Mouse (Mus musculus) cerebral cortex, adult 2 months (tissue): ENCODE data around the gene Gm17571.

Experiments
- WGBS: fragments of 180-500 bp; shearing (Covaris S2); methylation state at CpG from one replicate; pipeline ENCODE4 v1.1.7; 2018; 5-methylcytosine and 5-hydroxymethylcytosine counted together

Gene Gm17571

DNA sequence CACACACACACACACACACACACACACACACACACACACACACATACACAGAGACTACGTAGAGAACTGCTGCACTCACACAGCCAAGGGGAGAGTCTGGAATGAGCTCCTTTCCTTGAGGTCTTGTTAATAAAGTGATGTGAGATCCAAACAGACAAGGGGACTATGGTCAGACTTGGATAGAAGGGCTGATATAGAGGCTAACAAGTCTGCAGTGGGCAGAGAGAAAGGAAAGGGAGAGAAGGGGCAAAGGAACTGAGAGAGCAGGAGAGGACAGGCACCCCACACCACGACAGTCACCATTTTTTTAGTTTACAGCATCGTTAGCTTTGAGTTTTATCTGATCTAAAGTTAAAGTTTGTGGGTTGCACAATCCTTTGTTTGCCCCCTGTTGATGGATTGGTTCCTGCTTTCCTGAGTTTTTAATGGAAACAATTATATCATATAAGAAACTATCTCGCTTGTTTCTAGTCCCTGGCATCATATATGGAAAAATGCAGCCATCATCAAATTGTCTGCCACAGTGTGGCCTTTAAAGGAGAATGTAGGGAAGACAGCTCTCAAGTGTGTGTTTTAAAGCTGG is at the start of gene Gm17571:
Gene Gm17571 (minus strand): TSS at position 51 of the 583 bp plus-strand sequence.
- 85% methylated on average over 4 of the region's 4 CpGs for WGBS

DNA sequence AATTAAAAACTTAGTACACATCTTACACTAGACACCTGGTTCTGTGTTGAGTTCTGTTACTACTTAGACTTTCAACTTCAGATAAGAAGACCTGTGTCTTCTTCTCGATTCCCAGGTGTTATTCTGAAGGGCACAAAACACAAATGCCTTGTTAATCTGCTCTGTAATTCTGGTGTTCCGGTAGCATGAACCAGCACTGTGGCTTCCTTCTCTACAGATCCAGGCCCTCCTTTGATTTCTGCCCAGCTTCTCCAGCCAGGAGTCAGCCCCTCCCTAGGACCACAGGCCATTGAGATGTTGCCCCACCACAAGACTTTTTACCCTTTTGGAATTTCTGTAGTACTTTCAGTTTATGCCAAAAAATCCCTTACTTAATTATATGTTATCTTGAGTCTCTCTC is 47.2 kb upstream of the Gm17571 start:
- WGBS = 86% methylated on average over 2 of the region's 2 CpGs

DNA sequence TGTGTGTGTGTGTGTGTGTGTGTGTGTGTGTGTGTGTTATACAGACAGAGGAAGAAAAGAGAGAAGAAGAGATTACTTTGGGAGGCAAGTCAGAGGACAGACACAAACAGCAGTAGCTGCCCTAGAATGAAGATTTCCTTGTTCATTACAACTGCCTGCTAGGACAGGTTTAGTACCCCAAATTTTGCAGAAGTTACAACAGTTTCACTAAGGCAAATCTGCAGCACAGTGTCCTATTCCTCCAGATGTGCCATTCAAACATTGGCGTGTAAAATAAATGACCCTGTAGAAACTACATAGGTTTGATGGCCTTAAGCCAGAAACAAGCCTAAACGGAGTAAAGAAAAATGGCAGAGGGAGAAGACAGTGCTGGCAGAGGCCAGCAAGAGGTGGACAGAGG is 46.3 kb upstream of the Gm17571 start:
- WGBS = 72% methylated on average over 2 of the region's 2 CpGs

DNA sequence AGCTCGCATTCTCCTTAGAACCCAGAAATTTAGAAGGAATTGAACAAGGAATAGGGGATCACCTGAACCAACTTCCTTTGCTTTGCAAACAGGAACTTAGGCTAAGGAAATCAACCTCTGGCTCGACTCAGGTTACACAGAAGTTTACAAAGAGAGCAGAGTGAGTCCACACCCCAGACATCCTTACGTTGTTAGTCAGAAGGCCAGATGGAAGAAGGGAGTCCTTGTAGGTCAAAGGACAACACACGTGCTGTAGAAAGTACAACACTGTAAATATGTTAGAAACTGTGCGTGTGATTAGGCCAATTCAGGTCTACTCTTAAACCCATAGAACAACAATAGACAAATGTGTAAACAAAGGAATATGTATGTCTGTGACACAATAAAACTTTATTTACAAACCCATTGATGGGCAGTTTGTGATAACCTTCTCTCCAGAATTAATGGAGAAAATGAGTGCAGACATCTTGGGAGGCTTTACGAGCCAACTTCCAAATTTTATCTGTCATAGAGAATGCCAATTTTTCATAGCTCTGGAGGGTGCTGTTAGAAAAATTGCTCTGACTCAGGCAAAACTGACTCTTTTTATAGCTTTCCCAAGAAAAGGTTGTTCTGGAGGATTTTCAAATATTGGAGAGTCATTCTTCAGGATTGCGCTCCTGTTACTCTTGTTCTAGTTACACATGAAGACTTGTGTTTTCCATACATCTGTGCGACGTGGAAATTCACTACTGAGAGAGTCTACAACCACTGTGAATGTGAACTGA is 45.5 kb upstream of the Gm17571 start:
- 70% methylated on average over 9 of the region's 9 CpGs for WGBS

DNA sequence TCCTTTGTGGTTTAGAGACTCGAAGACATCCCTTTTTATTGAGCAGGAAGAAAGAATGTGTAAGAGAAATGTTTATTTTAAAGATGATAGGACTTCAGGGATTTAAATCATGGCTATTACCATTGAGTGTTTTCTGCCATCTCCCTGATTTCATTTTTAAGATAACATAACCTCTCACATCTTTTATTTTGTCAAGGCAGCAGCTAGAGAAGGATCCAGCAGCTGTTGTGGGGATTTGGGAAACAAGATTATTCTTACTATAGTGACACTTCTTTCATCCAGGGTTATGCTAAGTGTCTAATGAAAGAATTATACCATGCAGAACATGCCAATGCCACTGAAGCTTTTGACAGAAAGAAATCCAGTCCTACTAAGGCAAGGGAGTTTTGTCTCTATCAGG is 44.6 kb upstream of the Gm17571 start:
- WGBS = 72% methylated on average over 1 of the region's 1 CpGs

DNA sequence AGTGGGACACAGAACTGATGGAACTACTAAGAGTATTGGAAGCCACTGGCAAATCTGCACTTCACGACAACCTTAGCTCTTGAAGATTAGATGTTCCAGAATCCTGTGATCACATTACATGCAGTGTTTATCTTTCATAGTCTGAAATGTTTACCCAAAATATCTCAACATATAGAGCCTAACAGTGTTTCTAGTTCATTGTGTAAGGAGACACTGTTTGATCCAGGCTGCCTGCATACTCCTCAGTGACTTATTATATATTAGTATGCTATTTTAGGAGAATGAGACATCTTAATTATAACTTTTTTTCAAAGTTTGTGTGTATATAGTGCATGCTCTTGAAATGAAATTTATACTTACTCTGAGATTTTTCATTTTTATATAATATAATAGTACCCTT is 39.4 kb upstream of the Gm17571 start:
- 91% methylated on average over 1 of the region's 1 CpGs for WGBS

DNA sequence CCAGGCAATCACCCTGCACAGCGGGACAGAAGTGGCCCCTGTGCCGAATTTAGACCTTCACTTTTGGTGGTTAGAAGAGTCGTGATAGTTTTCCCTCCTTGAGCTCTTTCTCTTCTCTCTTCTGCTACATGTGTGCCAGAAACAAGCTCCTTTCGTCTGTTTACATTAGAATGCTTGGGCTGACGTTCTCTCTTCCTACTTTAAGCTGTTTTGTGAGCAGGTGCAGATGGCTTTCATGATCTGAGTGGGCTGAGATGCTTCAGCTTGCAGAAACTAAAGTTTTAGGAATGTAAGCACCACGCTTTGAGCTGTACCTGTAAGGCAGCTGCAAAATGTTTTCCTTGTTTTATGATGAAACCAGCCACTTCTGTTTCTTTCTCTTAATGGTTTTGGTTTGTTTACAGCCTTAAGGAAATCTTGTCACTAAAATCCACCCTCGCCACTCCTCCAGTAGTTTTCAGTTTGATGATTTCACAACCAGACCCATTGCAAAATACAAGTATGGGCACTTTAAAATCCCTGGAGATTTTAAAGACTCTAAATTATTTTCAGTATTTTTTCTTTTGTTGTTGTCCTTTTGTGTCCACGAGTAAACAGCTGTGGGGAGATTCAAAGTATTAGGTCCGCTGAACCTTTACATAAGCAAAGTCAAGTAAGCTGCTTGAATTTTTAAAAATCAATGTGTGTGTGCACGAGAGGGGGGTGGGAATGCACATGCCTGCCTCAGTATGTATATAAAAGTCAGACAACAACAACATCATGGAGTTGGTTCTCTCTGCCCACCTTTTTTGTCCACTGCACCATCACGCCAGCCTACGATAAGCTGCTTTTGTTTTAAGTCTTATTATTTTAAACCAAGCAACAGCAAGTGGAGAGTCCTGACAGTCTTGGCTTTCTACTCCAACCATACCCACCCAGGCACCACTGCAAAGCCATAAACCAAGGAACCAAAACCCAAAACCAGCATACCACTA is 38.0 kb upstream of the Gm17571 start:
- 46% methylated on average over 12 of the region's 12 CpGs for WGBS

DNA sequence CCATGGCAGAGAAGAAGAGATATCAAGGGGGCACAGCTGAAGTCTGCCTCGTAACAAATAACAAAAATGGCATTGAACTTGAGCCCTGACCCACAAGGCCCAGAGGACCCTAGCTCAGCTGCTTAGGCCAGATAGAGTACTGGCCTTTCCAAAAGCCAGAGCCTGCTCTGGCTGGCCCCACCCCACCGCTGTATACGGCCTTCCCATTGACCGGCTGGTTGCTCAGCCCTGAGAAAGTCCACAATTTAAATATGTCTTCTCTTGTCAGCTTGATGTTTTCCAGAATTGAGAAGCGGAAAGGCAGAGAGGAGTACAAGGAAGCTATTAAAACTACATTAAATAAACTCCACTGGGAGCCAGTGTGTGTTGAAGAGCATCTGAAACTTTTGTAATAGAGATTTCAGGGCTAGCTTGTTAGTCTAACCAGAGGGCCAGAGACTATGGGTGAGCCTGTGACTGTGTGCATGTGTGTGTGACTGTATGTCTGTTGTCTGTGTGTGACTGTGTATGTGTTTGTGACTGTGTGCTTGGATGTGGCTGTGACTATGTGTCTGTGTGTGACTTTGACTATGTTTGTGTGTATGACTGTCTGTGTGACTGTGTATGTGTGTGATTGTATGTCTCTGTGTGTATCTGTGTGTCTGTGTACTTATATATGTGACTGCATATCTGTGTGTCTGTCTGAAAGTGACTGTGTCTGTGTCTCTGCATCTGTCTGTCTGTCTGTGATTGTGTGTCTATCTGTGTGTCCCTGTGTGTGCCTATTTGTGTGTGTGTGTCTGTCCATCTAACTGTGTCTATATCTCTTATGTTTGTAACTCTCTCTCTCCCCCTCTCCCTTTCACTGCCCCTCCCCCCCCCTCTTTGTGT is 36.9 kb upstream of the Gm17571 start:
- 78% methylated on average over 5 of the region's 5 CpGs for WGBS

DNA sequence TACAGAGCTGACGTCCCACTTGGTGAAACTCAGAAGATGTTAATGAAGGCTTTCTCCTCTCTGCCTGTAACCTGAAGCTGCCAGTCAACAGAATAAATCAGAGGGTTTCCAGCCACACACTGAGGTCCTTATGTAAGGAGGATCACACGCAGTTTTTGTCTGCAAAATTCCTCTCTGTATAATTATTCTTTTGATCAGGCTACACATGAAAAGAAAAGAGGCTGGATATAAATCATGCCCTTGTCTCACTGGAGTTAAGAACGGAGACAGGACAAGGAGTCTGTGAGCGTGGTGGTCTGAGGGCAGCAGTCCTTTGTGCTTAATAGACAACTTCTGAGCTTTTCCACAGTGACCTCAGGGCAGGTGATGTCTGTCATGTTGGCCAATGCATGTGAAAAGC is 32.7 kb upstream of the Gm17571 start:
- 63% methylated on average over 4 of the region's 4 CpGs for WGBS

DNA sequence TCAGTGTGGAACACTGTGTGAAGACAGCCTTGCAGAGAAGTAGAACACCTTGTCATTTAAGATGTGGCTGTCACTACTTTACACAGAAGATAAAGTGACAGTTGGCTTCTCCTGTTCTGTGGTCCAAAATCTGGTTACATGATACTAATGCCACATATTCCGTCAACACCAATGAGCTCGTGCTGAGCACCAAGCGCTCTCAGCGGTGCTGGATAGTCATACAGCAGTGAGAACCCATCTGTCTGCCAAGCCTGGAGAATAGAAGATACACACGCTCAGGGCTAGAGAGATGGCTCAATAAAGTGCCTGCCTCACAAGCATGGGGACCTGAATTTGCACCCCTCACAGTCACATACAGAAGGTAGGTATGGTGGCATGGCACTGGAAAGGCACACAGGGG is 28.4 kb upstream of the Gm17571 start:
- WGBS = 84% methylated on average over 5 of the region's 5 CpGs

DNA sequence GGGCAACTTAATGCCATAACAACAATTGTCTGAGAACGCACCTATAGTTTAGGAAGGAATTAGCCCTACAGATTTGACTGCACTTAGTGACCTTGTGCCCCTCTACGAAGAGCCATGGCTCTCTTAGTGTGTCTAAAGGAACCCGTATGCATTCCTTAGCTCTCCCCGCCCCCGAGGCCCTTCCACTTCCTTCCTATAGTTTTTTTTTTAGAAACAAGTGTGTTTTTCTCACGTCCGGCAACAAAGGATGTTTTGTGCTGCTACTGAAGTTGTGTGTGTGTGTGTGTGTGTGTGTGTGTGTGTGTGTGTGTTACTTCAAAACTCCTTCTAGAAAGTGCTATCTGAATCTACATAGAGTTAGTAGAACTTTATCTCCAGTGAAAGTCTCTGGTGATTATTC is 23.5 kb upstream of the Gm17571 start:
- WGBS = 63% methylated on average over 7 of the region's 7 CpGs

DNA sequence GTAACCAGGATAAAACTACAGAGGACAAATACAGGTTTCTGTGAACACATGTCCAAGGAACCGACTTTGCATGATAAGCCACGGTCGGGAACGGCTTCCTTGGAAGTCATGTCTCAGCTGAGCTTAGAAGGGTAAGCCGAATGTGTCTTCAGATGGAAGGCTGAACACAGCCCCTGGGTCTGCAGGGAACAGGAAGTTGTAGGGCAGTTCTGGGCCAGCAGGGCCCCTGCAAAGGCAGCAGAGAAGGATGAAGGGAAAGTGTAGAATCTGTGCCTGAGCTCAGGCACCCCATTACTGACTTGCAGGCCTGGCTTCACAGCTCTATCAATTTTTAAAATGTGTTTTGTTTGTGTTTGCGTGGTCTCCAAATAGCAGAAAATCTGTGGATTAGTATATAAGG is 22.2 kb upstream of the Gm17571 start:
- 80% methylated on average over 6 of the region's 6 CpGs for WGBS

DNA sequence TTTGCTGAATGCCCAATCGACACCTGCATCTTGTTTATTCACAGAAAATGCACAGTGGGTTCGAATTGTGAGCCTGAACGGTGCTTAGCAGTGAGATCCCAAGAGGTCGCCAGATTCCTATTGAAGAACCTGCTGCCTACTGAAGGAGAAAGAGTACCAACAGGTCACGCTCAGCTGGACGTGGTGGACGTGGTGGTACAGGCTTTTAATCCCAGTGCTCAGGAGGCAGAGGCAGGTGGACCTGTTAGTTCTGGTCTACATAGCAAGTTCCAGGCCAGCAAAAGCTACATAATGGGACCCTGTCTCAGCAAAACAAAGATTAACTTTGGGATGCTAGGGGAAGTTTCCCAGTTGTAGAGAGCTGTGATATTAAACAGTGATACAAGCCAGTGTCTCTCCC is 21.2 kb upstream of the Gm17571 start:
- WGBS = 86% methylated on average over 7 of the region's 7 CpGs

DNA sequence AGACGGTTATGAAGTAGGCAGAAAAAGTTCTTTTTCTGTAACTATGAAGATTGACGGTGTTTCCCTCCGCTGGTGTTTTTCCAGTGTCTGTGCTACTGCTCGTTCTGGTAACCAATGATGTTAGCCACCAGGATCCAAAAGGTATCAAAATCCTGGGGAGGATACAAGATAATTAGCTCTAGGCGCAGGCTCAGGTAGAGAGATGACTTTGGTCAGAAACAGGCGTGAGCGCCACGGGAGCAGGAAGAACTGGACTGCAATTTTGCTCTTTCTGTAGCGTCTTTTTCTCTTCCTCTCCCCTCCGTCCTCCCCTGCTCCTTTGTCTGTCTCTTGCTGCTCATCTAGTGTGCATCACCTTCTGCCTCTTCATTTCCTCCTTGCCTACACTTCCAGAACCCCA is 20.3 kb upstream of the Gm17571 start:
- WGBS = 89% methylated on average over 10 of the region's 10 CpGs

DNA sequence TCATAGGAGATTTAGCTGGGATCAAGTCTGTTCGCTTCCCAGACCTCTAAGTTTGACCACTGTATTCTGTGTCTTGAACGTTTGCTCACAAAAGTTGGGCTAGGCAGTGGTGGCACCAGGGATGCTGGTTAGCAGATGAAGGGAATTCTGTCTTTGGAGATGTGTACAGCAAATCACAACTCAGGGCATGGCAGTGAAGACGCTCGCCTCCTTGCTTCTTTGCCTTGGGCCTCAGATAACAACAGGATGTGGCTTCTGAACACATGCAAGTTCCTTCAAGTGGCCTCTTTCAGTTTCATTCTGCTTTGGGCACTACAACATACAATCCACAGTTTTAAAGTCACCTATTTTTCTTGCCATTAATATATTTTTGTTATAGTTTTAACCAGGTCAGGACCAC is 19.8 kb upstream of the Gm17571 start:
- 72% methylated on average over 4 of the region's 4 CpGs for WGBS

DNA sequence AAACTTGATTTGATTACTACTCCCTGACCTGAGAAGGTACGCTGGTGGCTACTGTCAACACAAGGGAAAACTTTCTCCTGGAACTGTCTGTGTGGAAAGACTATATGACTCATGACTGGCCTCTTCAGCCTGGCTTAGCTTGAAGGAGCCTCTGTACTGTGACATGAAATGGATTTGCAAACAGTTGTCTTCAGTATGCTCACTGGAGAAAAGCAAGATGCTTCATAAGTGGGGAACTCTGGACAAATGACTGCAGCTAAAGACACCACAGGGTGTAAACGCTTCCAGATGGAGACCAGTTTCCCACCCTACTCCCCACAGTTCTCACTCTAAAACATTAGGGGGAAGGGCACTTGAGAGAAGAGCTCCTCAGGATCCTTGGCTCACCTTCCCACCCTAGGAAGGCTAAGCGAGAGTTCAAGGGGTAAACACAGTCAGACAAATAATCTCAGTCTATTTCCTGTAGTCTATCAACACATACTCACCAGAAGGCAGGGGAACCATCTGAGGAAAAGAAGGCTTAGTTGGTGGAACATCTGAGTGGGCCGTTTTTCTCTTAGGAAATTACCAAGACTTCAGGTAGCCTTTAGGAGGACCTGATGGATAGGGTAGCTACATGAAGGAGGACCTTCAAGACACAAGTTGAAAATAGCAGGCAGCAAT is 18.9 kb upstream of the Gm17571 start:
- WGBS = 79% methylated on average over 4 of the region's 4 CpGs

DNA sequence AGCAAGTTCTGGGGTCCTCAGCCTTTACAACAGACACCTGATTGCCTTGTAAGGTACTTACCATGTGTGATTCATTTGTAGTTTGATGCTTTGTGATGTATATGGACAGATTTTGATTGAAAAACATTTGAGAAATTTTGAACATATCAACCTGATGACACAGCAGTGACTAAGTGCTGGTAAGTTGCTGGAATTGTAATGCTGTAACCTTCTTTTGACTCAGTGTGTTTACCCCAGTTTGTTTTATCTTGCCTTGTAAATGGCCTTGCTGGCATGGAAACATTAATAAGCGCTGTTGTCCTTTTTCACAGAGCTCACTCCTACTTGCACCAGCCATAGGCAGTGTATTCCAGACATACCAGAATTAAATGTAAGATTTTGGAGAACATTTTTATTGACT is 14.4 kb upstream of the Gm17571 start:
- WGBS = 88% methylated on average over 1 of the region's 1 CpGs

DNA sequence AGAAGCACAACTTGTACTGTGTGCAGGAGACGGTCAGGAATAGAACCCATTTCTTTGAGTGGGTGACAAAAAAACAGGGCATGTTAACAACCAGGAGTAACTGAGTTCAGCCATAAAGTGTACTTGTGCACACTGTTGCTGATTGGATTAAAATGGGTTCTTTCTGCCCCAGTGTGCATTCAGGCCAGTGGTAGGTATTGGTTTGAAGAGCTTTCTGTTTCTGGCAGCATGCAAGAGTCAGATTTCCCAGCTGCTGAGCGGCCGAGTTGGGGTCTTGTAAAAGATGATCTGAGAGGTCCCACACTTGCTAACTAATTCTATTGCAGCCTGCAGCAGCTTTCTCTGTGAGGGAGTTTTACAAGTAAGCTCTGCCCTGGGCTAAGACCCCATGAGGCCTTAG is 13.5 kb upstream of the Gm17571 start:
- 70% methylated on average over 3 of the region's 3 CpGs for WGBS

DNA sequence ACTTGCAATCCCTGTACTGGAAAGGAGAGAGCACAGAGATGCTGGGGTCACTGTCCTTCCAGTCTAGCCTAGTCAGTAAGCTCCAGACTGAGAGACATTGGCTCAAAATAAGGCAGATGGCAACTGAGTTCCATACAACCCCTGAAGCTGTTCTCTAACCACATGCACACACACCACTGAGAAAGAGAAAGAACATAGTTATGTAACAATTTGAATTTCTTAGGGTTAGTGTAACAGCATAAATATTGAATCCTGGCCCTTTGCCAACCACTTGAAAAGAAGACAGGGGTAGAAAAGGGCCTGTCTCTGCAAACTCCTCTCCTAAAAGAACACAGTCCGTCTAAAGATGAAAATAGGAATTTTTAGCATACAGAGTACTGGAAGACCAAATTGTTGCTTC is 12.8 kb upstream of the Gm17571 start:
- 47% methylated on average over 1 of the region's 1 CpGs for WGBS

DNA sequence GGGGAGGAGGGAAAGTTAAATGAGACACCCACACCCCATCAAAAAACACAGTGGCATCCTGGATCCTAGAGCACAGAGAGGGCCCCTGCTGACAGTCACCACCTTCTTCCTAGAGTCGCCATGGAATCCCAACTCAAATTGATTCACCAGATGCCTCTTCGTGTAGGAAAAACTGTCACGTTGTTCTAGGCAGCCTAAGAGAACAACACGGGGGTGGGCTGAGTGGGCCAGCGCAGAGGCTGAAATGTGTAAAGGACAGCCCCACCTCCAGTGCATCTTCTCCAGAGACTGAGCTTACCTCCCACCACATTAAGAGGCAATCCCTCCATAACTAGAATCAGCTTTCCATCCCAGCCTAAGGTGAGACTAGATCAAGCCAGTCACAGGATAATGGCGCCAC is 11.2 kb upstream of the Gm17571 start:
- WGBS = 64% methylated on average over 6 of the region's 6 CpGs

DNA sequence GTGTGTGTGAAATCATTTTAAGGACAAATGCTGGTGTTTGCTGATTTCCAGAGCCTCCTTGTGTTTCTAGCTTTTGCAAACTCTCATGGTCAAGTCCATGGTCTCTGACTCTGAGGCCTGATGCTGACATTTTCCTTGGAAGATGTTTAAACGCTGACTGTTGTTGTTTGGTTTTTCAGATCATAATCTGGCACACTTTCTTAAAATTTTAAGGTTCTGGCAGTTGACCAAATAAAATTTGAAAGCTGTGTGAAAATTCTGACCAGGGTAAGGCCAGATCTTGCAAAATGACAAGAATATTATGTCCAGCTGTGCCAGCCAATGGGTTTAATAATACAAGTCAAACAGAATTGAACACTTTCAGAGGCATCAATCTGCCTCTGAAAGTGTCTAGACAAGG is 8.7 kb upstream of the Gm17571 start:
- 74% methylated on average over 1 of the region's 1 CpGs for WGBS
